Mouse (Mus musculus) limb, embryonic 15.5 days (tissue): Measurements from ENCODE around the gene Tmem50a. TPM values are rescaled to one million over a fixed set of nuclear protein-coding genes. Genes with fewer than 3 reads are reported as not detected.

Experiments
- ATAC-seq: fragments of 200-750 bp; cut with Nextera tagmentation; 2 replicates; pipeline ENCODE4 v1.8.0; 2017; ENCODE audit warnings: low read depth, moderate TSS enrichment; ENCODE audit not compliant: insufficient number of reproducible peaks, low FRiP score, low TSS enrichment
- H3K27ac ChIP-seq: fragments of 300-500 bp; sonication (generic); 2 replicates; pipeline ENCODE4 v1.5.1; 2015; ENCODE audit warnings: moderate library complexity, mild to moderate bottlenecking, inconsistent platforms
- H3K27me3 ChIP-seq: fragments of 300-500 bp; sonication (generic); 2 replicates; pipeline ENCODE4 v1.6.1; 2015; ENCODE audit warnings: inconsistent platforms
- H3K36me3 ChIP-seq: fragments of 300-500 bp; sonication (generic); 2 replicates; pipeline ENCODE4 v1.6.1; 2015; ENCODE audit warnings: inconsistent platforms
- H3K4me1 ChIP-seq: fragments of 300-500 bp; sonication (generic); 2 replicates; pipeline ENCODE4 v1.6.1; 2015; ENCODE audit warnings: inconsistent platforms
- H3K4me2 ChIP-seq: fragments of 300-500 bp; sonication (generic); 2 replicates; pipeline ENCODE4 v1.6.1; 2015; ENCODE audit warnings: mild to moderate bottlenecking, inconsistent platforms
- H3K4me3 ChIP-seq: fragments of 300-500 bp; sonication (generic); 2 replicates; pipeline ENCODE4 v1.5.1; 2015; ENCODE audit warnings: mild to moderate bottlenecking, inconsistent platforms
- H3K9ac ChIP-seq: fragments of 300-500 bp; sonication (generic); 2 replicates; pipeline ENCODE4 v1.6.1; 2015; ENCODE audit warnings: inconsistent platforms
- H3K9me3 ChIP-seq: fragments of 300-500 bp; sonication (generic); 2 replicates; pipeline ENCODE4 v1.6.1; 2016; ENCODE audit warnings: inconsistent platforms
- WGBS: fragments of 180-500 bp; shearing (Covaris S2); methylation state at CpG from one replicate; pipeline ENCODE4 v1.1.7; 2015; 5-methylcytosine and 5-hydroxymethylcytosine counted together
- polyA plus RNA-seq: library from polyadenylated mRNA; unstranded; fragments of >200 nt; fragmentation: Nextera tagmentation; extraction: Ambion mirVana; gene quantifications from 2 replicates; pipeline ENCODE4 v1.2.1, GENCODE M21; 2015

The Tmem50a gene
- 193 and 203 TPM in 2 replicates for polyA plus RNA-seq

DNA sequence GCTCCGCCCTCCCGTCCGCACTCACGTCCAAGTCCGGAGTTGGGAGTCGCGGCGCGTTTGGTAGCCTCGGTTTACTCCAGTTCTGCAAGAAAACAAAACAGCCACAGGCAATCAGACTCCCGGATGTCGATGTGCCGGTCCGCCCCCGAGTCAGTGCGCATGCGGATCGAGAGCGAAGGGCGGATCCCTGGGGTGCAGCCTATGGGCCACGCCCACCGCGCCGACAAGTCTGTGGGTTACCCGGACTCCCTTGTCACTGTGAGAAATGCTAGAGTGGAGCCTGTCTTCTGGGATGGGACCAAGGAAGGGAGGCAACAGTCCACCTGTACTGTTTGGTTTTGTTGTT lies at the start of gene Tmem50a:
Gene Tmem50a (minus strand): TSS at position 161 of the 346 bp plus-strand sequence.
- H3K4me3 ChIP-seq: peak within 1 kb of the TSS; percentile 76
- no peaks in the 10 kb centered on the region for H3K27me3 ChIP-seq
- peak within 1 kb of the TSS; percentile 85 for H3K9ac ChIP-seq
- peaks cover 17% of the 10 kb centered on the region for H3K36me3 ChIP-seq
- 0% methylated on average over 25 of the region's 25 CpGs for WGBS
- H3K27ac ChIP-seq: peak within 1 kb of the TSS; percentile 91
- no peaks in the 10 kb centered on the region for H3K9me3 ChIP-seq
- H3K4me2 ChIP-seq: peak within 1 kb of the TSS; percentile 46
- peaks cover 15% of the 10 kb centered on the region for H3K4me1 ChIP-seq
- peak; percentile 88 for ATAC-seq

GRCm38 (mm10) chr4:134963021-134963776 lies 48.4 kb upstream of the Tmem50a start:
- Histone ChIP-seq H3K9ac (no peak overlapping the region), H3K4me3 (0 out of 2 replicates have a peak overlapping the region, but pooled peaks have one; percentile 7), H3K4me1 (peaks cover 4% of the 10 kb centered on the region), H3K36me3 (no peaks in the 10 kb centered on the region), H3K27me3 (peaks cover 23% of the 10 kb centered on the region), H3K27ac (no peak overlapping the region), H3K9me3 (no peaks in the 10 kb centered on the region), H3K4me2 (peak overlapping the region; percentile 33)
- WGBS: 21% methylated on average over 19 of the region's 19 CpGs
- ATAC-seq: no peak

- Histone ChIP-seq H3K4me3 (no peak overlapping the region), H3K27me3 (peaks cover 42% of the 10 kb centered on the region), H3K36me3 (no peaks in the 10 kb centered on the region), H3K9me3 (no peaks in the 10 kb centered on the region), H3K4me2 (no peak overlapping the region), H3K9ac (no peak overlapping the region), H3K4me1 (peaks cover 10% of the 10 kb centered on the region; the same call in 1 of the 2 replicates), H3K27ac (no peak overlapping the region)
- WGBS: 24% methylated on average over 3 of the region's 3 CpGs
- no peak for ATAC-seq
Measured at GRCm38 (mm10) chr4:134956328-134956727, 41.5 kb upstream of the Tmem50a start.

GRCm38 (mm10) chr4:134955845-134956244 lies 41.0 kb upstream of the Tmem50a start:
- Histone ChIP-seq H3K4me3 (no peak overlapping the region), H3K36me3 (no peaks in the 10 kb centered on the region), H3K4me1 (peaks cover 10% of the 10 kb centered on the region), H3K9me3 (no peaks in the 10 kb centered on the region), H3K9ac (no peak overlapping the region), H3K27ac (no peak overlapping the region), H3K27me3 (peaks cover 37% of the 10 kb centered on the region), H3K4me2 (no peak overlapping the region)
- no peak for ATAC-seq
- 56% methylated on average over 3 of the region's 3 CpGs for WGBS

DNA sequence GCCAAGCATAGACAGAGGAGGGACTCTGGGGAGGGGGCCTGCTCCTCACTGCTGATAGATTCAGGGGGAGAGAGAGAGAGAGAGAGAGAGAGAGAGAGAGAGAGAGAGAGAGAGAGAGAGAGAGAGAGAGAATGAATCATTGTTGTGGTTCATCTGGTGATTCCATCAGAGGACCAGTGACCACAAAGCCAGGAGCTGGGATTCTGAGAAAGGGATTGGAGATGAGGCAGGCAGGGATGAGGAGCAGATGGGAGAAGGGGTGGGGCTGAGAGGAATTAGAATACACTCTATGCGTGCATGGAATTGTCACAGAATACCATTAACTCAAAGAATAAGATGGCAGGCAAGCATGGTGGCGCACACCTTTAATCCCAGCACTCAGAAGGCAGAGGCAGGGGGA lies 40.4 kb upstream of the Tmem50a start:
- H3K4me2 ChIP-seq: no peak overlapping the region
- no peak overlapping the region for H3K4me3 ChIP-seq
- H3K9me3 ChIP-seq: no peaks in the 10 kb centered on the region
- H3K36me3 ChIP-seq: no peaks in the 10 kb centered on the region
- ATAC-seq: no peak
- H3K9ac ChIP-seq: no peak overlapping the region
- WGBS: 85% methylated on average over 2 of the region's 2 CpGs
- no peak overlapping the region for H3K27ac ChIP-seq
- H3K27me3 ChIP-seq: peaks cover 34% of the 10 kb centered on the region
- H3K4me1 ChIP-seq: peaks cover 16% of the 10 kb centered on the region

- Histone ChIP-seq H3K9ac (no peak overlapping the region), H3K4me2 (no peak overlapping the region)
- WGBS: 11% methylated on average over 15 of the region's 15 CpGs
Measured at GRCm38 (mm10) chr4:134954461-134954860, 39.6 kb upstream of the Tmem50a start.

DNA sequence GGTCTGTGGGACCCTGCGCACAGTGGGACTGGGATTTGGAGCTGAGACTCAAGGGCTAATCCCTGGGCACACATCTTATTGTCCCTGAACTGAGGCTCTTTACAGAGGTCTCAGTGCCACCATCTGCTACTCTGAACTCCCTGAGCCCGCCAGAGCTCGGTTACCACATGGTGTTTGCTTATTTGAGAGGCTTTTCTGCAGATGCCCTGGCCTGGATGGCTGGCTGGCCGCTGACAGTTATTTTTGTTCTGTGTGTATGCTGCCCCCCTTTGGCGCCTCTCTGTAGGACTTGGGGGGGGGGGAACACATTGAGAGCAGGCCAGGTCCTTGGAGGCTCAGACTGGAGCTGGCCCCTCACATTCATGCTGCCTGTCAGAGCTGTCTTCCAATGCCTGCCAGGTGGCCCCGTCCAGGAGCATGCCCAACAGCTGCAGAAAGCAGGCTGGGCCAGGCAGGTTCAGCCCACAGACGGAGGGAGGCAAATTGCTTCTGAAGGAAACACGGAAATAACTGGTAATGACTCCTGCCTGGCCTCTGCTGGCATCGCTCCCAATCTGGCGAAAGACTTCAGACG lies 35.8 kb upstream of the Tmem50a start:
- no peaks in the 10 kb centered on the region for H3K9me3 ChIP-seq
- no peak overlapping the region for H3K4me3 ChIP-seq
- WGBS: 11% methylated on average over 11 of the region's 11 CpGs
- H3K4me2 ChIP-seq: no peak overlapping the region
- ATAC-seq: peak; percentile 85
- peaks cover 18% of the 10 kb centered on the region; the same call in 1 of the 2 replicates for H3K27me3 ChIP-seq
- peak overlapping the region; percentile 65 for H3K27ac ChIP-seq
- no peak overlapping the region for H3K9ac ChIP-seq
- H3K4me1 ChIP-seq: peaks cover 22% of the 10 kb centered on the region
- no peaks in the 10 kb centered on the region for H3K36me3 ChIP-seq

More at GRCm38 (mm10) chr4:134954461-134954860, 39.6 kb upstream of the Tmem50a start:
- H3K27ac ChIP-seq: no peak overlapping the region
- ATAC-seq: no peak
- no peaks in the 10 kb centered on the region for H3K36me3 ChIP-seq
- H3K4me1 ChIP-seq: peaks cover 16% of the 10 kb centered on the region
- H3K27me3 ChIP-seq: peaks cover 34% of the 10 kb centered on the region
- no peak overlapping the region for H3K4me3 ChIP-seq
- no peaks in the 10 kb centered on the region for H3K9me3 ChIP-seq

GRCm38 (mm10) chr4:134946024-134946744 lies 31.4 kb upstream of the Tmem50a start:
- Histone ChIP-seq H3K36me3 (no peaks in the 10 kb centered on the region), H3K27me3 (peaks cover 33% of the 10 kb centered on the region), H3K4me3 (peak overlapping the region; percentile 21), H3K4me1 (peaks cover 20% of the 10 kb centered on the region), H3K9ac (no peak overlapping the region), H3K27ac (peak overlapping the region; percentile 33; the same call in 1 of the 2 replicates), H3K4me2 (peak overlapping the region; percentile 42), H3K9me3 (no peaks in the 10 kb centered on the region)
- WGBS: 10% methylated on average over 17 of the region's 17 CpGs
- no peak for ATAC-seq

- H3K4me1 ChIP-seq: peaks cover 17% of the 10 kb centered on the region
- H3K9ac ChIP-seq: no peak overlapping the region
- H3K4me2 ChIP-seq: no peak overlapping the region
- H3K36me3 ChIP-seq: no peaks in the 10 kb centered on the region
- 28% methylated on average over 27 of the region's 27 CpGs for WGBS
- ATAC-seq: no peak
- H3K4me3 ChIP-seq: no peak overlapping the region
- H3K27me3 ChIP-seq: peaks cover 38% of the 10 kb centered on the region
- no peak overlapping the region for H3K27ac ChIP-seq
- H3K9me3 ChIP-seq: no peaks in the 10 kb centered on the region
Measured at GRCm38 (mm10) chr4:134943758-134944538, 29.1 kb upstream of the Tmem50a start.

DNA sequence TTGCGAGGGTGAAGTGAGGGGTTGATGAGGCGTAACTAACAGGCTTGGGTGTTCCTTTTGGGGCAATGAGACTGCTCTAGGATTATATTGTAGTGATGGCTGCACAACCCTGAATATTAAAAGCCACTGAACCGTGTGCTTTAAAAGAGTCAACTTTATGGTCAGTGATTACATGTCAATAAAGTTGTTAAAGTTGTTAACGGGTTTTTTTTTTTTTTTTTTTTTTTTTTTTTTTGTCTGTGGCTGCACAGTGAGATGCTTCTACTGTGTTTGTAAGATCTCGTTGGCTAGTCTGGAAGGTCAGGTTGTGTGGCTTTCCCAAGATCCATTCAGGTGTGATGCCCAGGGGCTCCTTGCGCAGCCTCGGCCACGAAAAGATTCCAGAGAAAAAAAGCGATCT lies 25.1 kb upstream of the Tmem50a start:
- Histone ChIP-seq H3K4me1 (0 out of 2 replicates have a peak, but pooled peaks cover 12% of the 10 kb centered on the region), H3K9ac (no peak overlapping the region), H3K27ac (no peak overlapping the region), H3K36me3 (peaks cover 25% of the 10 kb centered on the region), H3K27me3 (peaks cover 30% of the 10 kb centered on the region), H3K4me3 (0 out of 2 replicates have a peak overlapping the region, but pooled peaks have one; percentile 2), H3K4me2 (peak overlapping the region; percentile 25; the same call in 1 of the 2 replicates), H3K9me3 (no peaks in the 10 kb centered on the region)
- WGBS: 46% methylated on average over 9 of the region's 9 CpGs
- no peak for ATAC-seq
